ENCODE assay signal across 25 mouse cellular contexts in the genomic region with DNA sequence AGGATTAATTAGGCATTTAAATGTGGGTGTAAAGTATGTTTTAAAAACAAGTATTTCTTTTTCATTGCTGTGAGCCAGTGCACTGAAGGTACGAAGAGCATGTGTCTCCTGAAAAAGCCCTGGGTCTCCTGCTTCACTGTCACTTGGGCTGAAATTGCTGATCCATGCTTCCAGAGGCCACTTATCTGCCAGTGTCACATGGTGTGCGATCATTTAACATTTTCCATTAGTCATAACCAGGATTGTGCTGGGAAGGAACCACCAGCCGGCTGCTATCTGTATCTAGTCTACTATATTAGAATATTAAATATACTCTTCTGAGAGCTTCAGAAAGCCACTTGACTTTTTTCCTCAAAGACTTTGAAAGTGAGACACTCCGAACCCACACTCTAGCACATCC.
DNase-seq lines count a peak whose midpoint lies in the region; ATAC-seq and TF ChIP-seq lines count a peak whose summit lies in the region.
"Had no signal": no experiment of that assay in that cellular context is flagged by ENCODE, and none has a peak within 500 bp of the region (broad histone marks: within the 10 kb centered on the region; RNA-seq: fewer than 3 reads in every experiment).

No protein-coding gene starts in this region.

- ATAC-seq in liver, embryonic 12.5 days: no peak
- 0 out of 2 replicates have a peak, but pooled peaks have one; percentile 16 for ATAC-seq in midbrain, postnatal 0 days (ENCODE audit: low FRiP score)
- no peak for ATAC-seq in midbrain, embryonic 11.5 days (ENCODE audit: low FRiP score)
- no peak for ATAC-seq in hindbrain, embryonic 14.5 days (ENCODE audit: low FRiP score)
- ATAC-seq: CD4-positive, CD25-positive, alpha-beta regulatory T cell, adult 4 months; forebrain, embryonic 16.5 days had no signal

- no peaks in the 10 kb centered on the region for H3K9me3 ChIP-seq in liver, embryonic 12.5 days (replicated peaks)
- no peaks in the 10 kb centered on the region for H3K9me3 ChIP-seq in midbrain, postnatal 0 days (ENCODE audit: low read length)
- H3K9me3 ChIP-seq in midbrain, embryonic 11.5 days (ENCODE audit: control insufficient read depth, low read length): no peaks in the 10 kb centered on the region
- no peaks in the 10 kb centered on the region for H3K9me3 ChIP-seq in hindbrain, embryonic 14.5 days (ENCODE audit: control insufficient read depth, low read length)
- H3K9me3 ChIP-seq: embryonic facial prominence, embryonic 15.5 days; forebrain, embryonic 10.5 days; G1E; heart, embryonic 15.5 days; hindbrain, embryonic 10.5 days; hindbrain, embryonic 15.5 days had no signal

- H3K4me3 ChIP-seq in gastrocnemius, adult 2 months: no peak overlapping the region
- H3K4me3 ChIP-seq in liver, adult 2 months (ENCODE audit: insufficient read depth, low read depth, low read length): no peak overlapping the region
- no peak overlapping the region for H3K4me3 ChIP-seq in liver, embryonic 12.5 days
- no peak overlapping the region for H3K4me3 ChIP-seq in midbrain, postnatal 0 days (ENCODE audit: low read depth, low read length)
- no peak overlapping the region for H3K4me3 ChIP-seq in midbrain, embryonic 11.5 days (ENCODE audit: low read depth, low read length)
- no peak overlapping the region for H3K4me3 ChIP-seq in myocyte
- no peak overlapping the region for H3K4me3 ChIP-seq in hindbrain, embryonic 14.5 days (replicated peaks; ENCODE audit: low read length)
- H3K4me3 ChIP-seq: embryonic facial prominence, embryonic 15.5 days; erythroblast, embryonic 14.5 days; forebrain, embryonic 10.5 days; heart, embryonic 15.5 days; hindbrain, embryonic 10.5 days; hindbrain, embryonic 15.5 days had no signal

- no peak for TF ChIP-seq CTCF in gastrocnemius, adult 2 months (IDR thresholded peaks at IDR 0.05)
- no peak for TF ChIP-seq CTCF in liver, adult 2 months (IDR thresholded peaks at IDR 0.05; ENCODE audit: low read depth, low read length)
- no peak for TF ChIP-seq CTCF in midbrain, postnatal 0 days (IDR thresholded peaks at IDR 0.05)

- no peaks in the 10 kb centered on the region for H3K79me2 ChIP-seq in liver, adult 2 months (ENCODE audit: control insufficient read depth, insufficient read depth, low read length)
- H3K79me2 ChIP-seq in myocyte (ENCODE audit: control insufficient read depth, insufficient read depth): no peaks in the 10 kb centered on the region

- no peaks in the 10 kb centered on the region for H3K27me3 ChIP-seq in liver, adult 2 months (ENCODE audit: control insufficient read depth, insufficient read depth, low read length)
- H3K27me3 ChIP-seq in liver, embryonic 12.5 days (replicated peaks): no peaks in the 10 kb centered on the region
- no peaks in the 10 kb centered on the region for H3K27me3 ChIP-seq in midbrain, postnatal 0 days (ENCODE audit: insufficient read depth, low read length)
- no peaks in the 10 kb centered on the region; the same call in 1 of the 2 replicates for H3K27me3 ChIP-seq in midbrain, embryonic 11.5 days (ENCODE audit: control insufficient read depth, insufficient read depth, low read length)
- no peaks in the 10 kb centered on the region for H3K27me3 ChIP-seq in myocyte (ENCODE audit: control insufficient read depth, insufficient read depth, insufficient read length)
- no peaks in the 10 kb centered on the region for H3K27me3 ChIP-seq in hindbrain, embryonic 14.5 days (ENCODE audit: control insufficient read depth, insufficient read depth, low read length)
- H3K27me3 ChIP-seq: embryonic facial prominence, embryonic 15.5 days; hindbrain, embryonic 15.5 days had no signal

- no peak for DNase-seq in gastrocnemius, adult 2 months
- no peak for DNase-seq in gastrocnemius, postnatal 25 days
- peak; percentile 2 for DNase-seq in liver, adult 2 months (ENCODE audit: extremely low read depth, low read depth, low spot score)
- no peak for DNase-seq in midbrain, postnatal 0 days (ENCODE audit: low spot score)
- no peak for DNase-seq in midbrain, embryonic 11.5 days (ENCODE audit: low spot score, missing footprints)
- DNase-seq in hindbrain, embryonic 14.5 days (ENCODE audit: low spot score): no peak
- DNase-seq: adrenal gland, postnatal 25 days; cerebellum, adult 11 months; cerebellum, adult 8-10 months; cerebellum, postnatal 14 days; embryo, embryonic 11 days; gastrocnemius, postnatal 14 days; heart, postnatal 14 days had no signal

- H3K4me2 ChIP-seq in liver, embryonic 12.5 days: no peak overlapping the region
- H3K4me2 ChIP-seq in midbrain, postnatal 0 days (ENCODE audit: low read depth, low read length, poor library complexity, severe bottlenecking): no peak overlapping the region
- no peak overlapping the region for H3K4me2 ChIP-seq in midbrain, embryonic 11.5 days
- H3K4me2 ChIP-seq in myocyte (ENCODE audit: low read depth): peak overlapping the region; percentile 35
- H3K4me2 ChIP-seq in hindbrain, embryonic 14.5 days (replicated peaks): no peak overlapping the region
- H3K4me2 ChIP-seq: embryonic facial prominence, embryonic 15.5 days; heart, embryonic 11.5 days; heart, embryonic 15.5 days; hindbrain, embryonic 15.5 days had no signal

- no peak for TF ChIP-seq POLR2A in liver, adult 2 months (IDR thresholded peaks at IDR 0.05; ENCODE audit: extremely low read depth, insufficient read depth, low read length)
- no peak for TF ChIP-seq POLR2A in myocyte (IDR thresholded peaks at IDR 0.05; ENCODE audit: insufficient read length, low read depth)

- no peaks in the 10 kb centered on the region for H3K36me3 ChIP-seq in liver, adult 2 months (ENCODE audit: control insufficient read depth, insufficient read depth, low read length)
- H3K36me3 ChIP-seq in liver, embryonic 12.5 days: no peaks in the 10 kb centered on the region
- no peaks in the 10 kb centered on the region for H3K36me3 ChIP-seq in midbrain, postnatal 0 days (ENCODE audit: insufficient read depth, low read length)
- no peaks in the 10 kb centered on the region for H3K36me3 ChIP-seq in midbrain, embryonic 11.5 days (ENCODE audit: control insufficient read depth, insufficient read depth, low read length)
- no peaks in the 10 kb centered on the region for H3K36me3 ChIP-seq in myocyte (ENCODE audit: control insufficient read depth, insufficient read depth)
- no peaks in the 10 kb centered on the region for H3K36me3 ChIP-seq in hindbrain, embryonic 14.5 days (replicated peaks; ENCODE audit: control insufficient read depth, insufficient read depth)
- H3K36me3 ChIP-seq: embryonic facial prominence, embryonic 15.5 days; forebrain, embryonic 10.5 days; G1E; heart, embryonic 15.5 days; hindbrain, embryonic 10.5 days; hindbrain, embryonic 15.5 days had no signal

- no peaks in the 10 kb centered on the region for H3K4me1 ChIP-seq in liver, adult 2 months (ENCODE audit: control insufficient read depth, insufficient read depth, low read length)
- no peaks in the 10 kb centered on the region for H3K4me1 ChIP-seq in liver, embryonic 12.5 days
- peaks cover 4% of the 10 kb centered on the region; the same call in 1 of the 2 replicates for H3K4me1 ChIP-seq in midbrain, postnatal 0 days (ENCODE audit: insufficient read depth, low read length)
- H3K4me1 ChIP-seq in midbrain, embryonic 11.5 days (ENCODE audit: control insufficient read depth, insufficient read depth, low read length): peaks cover 3% of the 10 kb centered on the region; the same call in 1 of the 2 replicates
- H3K4me1 ChIP-seq in hindbrain, embryonic 14.5 days (replicated peaks; ENCODE audit: control insufficient read depth, insufficient read depth, low read length): peaks cover 28% of the 10 kb centered on the region; the same call in 1 of the 2 replicates
- H3K4me1 ChIP-seq: heart, embryonic 15.5 days had no signal

- peak overlapping the region; percentile 57 for H3K27ac ChIP-seq in gastrocnemius, adult 2 months
- H3K27ac ChIP-seq in liver, adult 2 months (replicated peaks; ENCODE audit: insufficient read depth, low read depth, low read length): no peak overlapping the region
- no peak overlapping the region for H3K27ac ChIP-seq in liver, embryonic 12.5 days
- H3K27ac ChIP-seq in midbrain, postnatal 0 days (ENCODE audit: low read depth, low read length): no peak overlapping the region
- H3K27ac ChIP-seq in midbrain, embryonic 11.5 days (ENCODE audit: low read depth, low read length): no peak overlapping the region
- no peak overlapping the region for H3K27ac ChIP-seq in hindbrain, embryonic 14.5 days
- H3K27ac ChIP-seq: embryonic facial prominence, embryonic 15.5 days; forebrain, embryonic 10.5 days; heart, embryonic 15.5 days; hindbrain, embryonic 10.5 days; hindbrain, embryonic 15.5 days had no signal

- intact Hi-C loops in gastrocnemius, adult 2 months (cut with DNase I): loop anchor here (5.0 kb wide), 1 partner anchor 83 kb away; no protein-coding TSS in a partner anchor

- H3K9ac ChIP-seq in liver, adult 2 months (ENCODE audit: low read depth, low read length): no peak overlapping the region
- H3K9ac ChIP-seq in liver, embryonic 12.5 days: no peak overlapping the region
- H3K9ac ChIP-seq in midbrain, postnatal 0 days (replicated peaks; ENCODE audit: low read length, poor library complexity, severe bottlenecking): no peak overlapping the region
- H3K9ac ChIP-seq in midbrain, embryonic 11.5 days (ENCODE audit: low read length): no peak overlapping the region
- H3K9ac ChIP-seq in hindbrain, embryonic 14.5 days: no peak overlapping the region
- H3K9ac ChIP-seq: embryonic facial prominence, embryonic 15.5 days; heart, embryonic 15.5 days; hindbrain, embryonic 15.5 days had no signal

- no peak overlapping the region for H3ac ChIP-seq in myocyte (ENCODE audit: control insufficient read depth, insufficient read length)

- WGBS in liver, adult 2 months: 82% methylated on average over 4 of the region's 4 CpGs
- WGBS in liver, embryonic 12.5 days (ENCODE audit: insufficient replicate concordance): 49% methylated on average over 4 of the region's 4 CpGs
- WGBS in midbrain, postnatal 0 days: 52% methylated on average over 4 of the region's 4 CpGs
- WGBS in midbrain, embryonic 11.5 days: 92% methylated on average over 4 of the region's 4 CpGs
- WGBS in hindbrain, embryonic 14.5 days: 58% methylated on average over 4 of the region's 4 CpGs

TF ChIP-seq in myocyte, 11 proteins besides CTCF, POLR2A, EP300 and RAD21:
- no peak for TF ChIP-seq SRF (IDR thresholded peaks at IDR 0.05; ENCODE audit: control insufficient read depth, insufficient read length, low read depth)
- no peak for TF ChIP-seq MYOD1 (IDR thresholded peaks at IDR 0.05; ENCODE audit: control insufficient read depth in 1 of 3, insufficient read length in 2 of 3, low read depth in 2 of 3)
- peak; percentile 76 for TF ChIP-seq USF1 (IDR thresholded peaks at IDR 0.05; ENCODE audit: low read depth)
